Mouse (Mus musculus): Measurements from ENCODE around the gene Olfr1265.

Olfr1265 gene

GRCm38 (mm10) chr2:90035037-90035436 is at the start of gene Olfr1265:
TSS of gene Olfr1265 (plus strand) at chr2:90035337.
- DNase-seq: no peak

GRCm38 (mm10) chr2:89990921-89991320 is 44.2 kb upstream of the Olfr1265 start, which contains the start of gene Olfr1261:
TSS of gene Olfr1261 (plus strand) at chr2:89991221.
- DNase-seq: no peak

- DNase-seq: no peak
Observed at GRCm38 (mm10) chr2:89999845-90000244, 35.3 kb upstream of the Olfr1265 start, which contains the start of gene Olfr1262. TSS of gene Olfr1262 (plus strand) at chr2:90000145.

- no peak for DNase-seq
Observed at GRCm38 (mm10) chr2:90011831-90012230, 23.3 kb upstream of the Olfr1265 start, which contains the start of gene Olfr1263. TSS of gene Olfr1263 (plus strand) at chr2:90012131.

- DNase-seq: no peak
Observed at GRCm38 (mm10) chr2:90025477-90025876, 9.7 kb upstream of the Olfr1265 start, which contains the start of gene Olfr1264. TSS of gene Olfr1264 (minus strand) at chr2:90025577.

- no peak for DNase-seq
Observed at GRCm38 (mm10) chr2:90063494-90063893, 28.4 kb downstream of the Olfr1265 start, which contains the start of gene Olfr140. TSS of gene Olfr140 (minus strand) at chr2:90063594.

GRCm38 (mm10) chr2:90070065-90070464 is 34.9 kb downstream of the Olfr1265 start:
- DNase-seq: no peak
